Mouse (Mus musculus) bone marrow macrophage, adult 2 months (primary cell): Measurements from ENCODE around the gene Gvin1. TPM values are rescaled to one million over a fixed set of nuclear protein-coding genes. Genes with fewer than 3 reads are reported as not detected.
"Not testable (repeated sequence)": the region's sequence is repeated elsewhere in the genome, so short reads cannot be mapped to it uniquely, and the experiment has no call there.

Experiments
- H3K27ac ChIP-seq: 2 replicates; pipeline ENCODE4 v1.5.1; 2012; ENCODE audit warnings: low read depth, low read length; ENCODE audit not compliant: insufficient read depth
- H3K4me1 ChIP-seq: 2 replicates; pipeline ENCODE4 v1.6.1; 2012; ENCODE audit warnings: low read length; ENCODE audit not compliant: control insufficient read depth, insufficient read depth
- H3K4me3 ChIP-seq: 2 replicates; pipeline ENCODE4 v1.5.1; 2012; ENCODE audit warnings: mild to moderate bottlenecking, low read length, moderate library complexity; ENCODE audit not compliant: insufficient read depth
- CTCF ChIP-seq: IDR thresholded peaks from 2 replicates; pipeline ENCODE4 v1.5.1; 2012; ENCODE audit warnings: low read depth, mild to moderate bottlenecking, low read length, moderate library complexity
- POLR2A ChIP-seq: IDR thresholded peaks from 2 replicates; pipeline ENCODE4 v1.6.1; 2012; ENCODE audit warnings: mild to moderate bottlenecking, low read depth, low read length, borderline replicate concordance
- polyA plus RNA-seq: library from polyadenylated mRNA; stranded (reverse); fragments of >200 nt; gene quantifications from 2 replicates; pipeline ENCODE4 v1.2.4, GENCODE M21; 2012; ENCODE audit not compliant: missing spikeins, insufficient read depth, insufficient read length

The Gvin1 gene
- 69.4 and 76.4 TPM in 2 replicates for polyA plus RNA-seq

DNA sequence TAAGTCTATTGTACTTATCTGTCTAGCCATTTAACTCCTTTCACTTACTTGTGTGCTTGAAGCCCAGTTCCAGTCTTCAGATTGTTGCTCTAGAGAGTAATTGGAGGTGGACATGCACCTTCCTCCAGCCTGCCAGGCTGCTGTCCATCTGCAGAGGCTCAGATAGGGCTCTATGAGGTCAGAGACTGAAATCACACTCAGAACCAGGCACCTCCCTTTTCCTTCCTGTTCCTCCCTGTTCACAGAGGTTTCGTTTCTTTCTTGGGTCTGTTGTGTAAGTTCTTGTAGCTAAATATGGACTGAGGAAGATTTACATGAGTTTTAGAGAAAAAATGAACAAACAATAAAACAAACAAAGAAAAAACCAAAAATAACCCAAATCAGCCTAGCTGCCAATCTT, at the start of gene Gvin1:
Gene Gvin1, minus strand, starts transcription at position 150 of the 400 bp plus-strand sequence.
- H3K4me1 ChIP-seq, H3K27ac ChIP-seq, H3K4me3 ChIP-seq: not testable (repeated sequence)

DNA sequence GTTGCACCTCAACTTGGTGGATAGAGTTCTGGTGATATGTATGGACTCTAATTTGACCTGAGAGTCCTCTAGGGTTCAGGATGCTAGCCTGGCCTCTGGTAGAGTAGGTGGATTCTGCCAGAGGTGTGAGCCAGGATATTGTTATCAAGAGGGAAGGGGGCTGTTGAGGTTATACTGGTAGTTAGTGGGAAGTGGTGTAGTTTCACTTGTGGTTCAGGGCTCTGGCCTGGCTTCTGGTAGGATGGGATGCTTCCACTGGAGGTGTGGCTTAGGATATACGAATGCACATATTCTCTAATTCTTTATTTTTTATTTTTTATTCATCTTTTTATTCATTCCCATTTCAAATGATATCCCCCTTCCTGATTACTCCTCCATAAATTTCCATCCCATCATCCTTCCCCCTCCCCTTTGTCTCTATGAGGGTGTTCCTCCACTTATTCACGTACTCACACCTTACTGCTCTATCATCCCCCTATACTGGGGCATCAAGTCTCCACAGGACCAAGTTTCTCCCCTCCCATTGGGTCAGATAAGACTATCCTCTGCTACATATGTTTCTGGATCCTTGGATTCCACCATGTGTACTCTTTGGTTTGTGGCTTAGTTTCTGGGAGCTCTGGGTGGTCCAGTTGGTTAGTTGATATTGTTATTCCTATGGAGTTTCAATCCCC, 36.9 kb upstream of the Gvin1 start:
- no peak overlapping the region for H3K27ac ChIP-seq
- H3K4me3 ChIP-seq: no peak overlapping the region
- TF ChIP-seq POLR2A (no peak), CTCF (no peak)
- H3K4me1 ChIP-seq: no peaks in the 10 kb centered on the region

DNA sequence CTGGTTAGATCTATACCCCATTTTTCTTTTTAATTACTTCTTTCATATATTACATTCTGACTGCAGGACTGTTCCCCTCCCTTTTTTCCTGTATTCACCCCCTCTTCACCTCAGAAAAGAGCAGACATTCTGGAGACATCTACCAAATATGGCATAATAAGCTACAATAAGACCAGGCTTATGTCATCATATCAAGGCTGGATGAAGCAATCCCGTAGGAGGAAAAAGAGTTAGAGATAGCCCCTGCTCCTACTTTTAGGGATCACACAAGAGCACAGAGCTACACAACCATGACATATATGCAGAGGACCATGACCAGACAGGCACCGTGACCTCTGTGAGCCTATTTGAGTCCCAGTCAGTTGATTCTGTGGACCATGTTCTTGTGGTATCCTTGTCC, 33.8 kb upstream of the Gvin1 start:
- Histone ChIP-seq H3K4me1 (no peaks in the 10 kb centered on the region), H3K27ac (no peak overlapping the region), H3K4me3 (no peak overlapping the region)
- TF ChIP-seq CTCF (no peak), POLR2A (no peak)

DNA sequence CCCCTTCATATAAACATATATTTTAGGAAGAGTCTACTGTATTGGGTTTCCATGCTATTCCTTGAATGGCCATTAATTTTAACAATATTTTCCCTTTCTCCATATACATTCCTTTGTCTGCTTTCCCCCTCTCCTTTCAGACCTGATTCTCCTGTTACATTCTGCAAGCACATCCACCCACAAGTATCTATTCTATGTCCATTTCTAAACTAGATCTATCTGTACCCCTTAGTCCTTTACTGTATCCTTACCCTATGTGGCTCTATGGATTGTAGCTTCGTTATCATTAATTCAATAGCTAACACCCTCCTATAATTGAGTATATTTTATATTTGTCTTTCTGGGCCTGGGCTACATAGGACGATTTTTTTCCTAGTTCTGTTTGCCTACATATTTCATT, 33.1 kb upstream of the Gvin1 start:
- Histone ChIP-seq H3K27ac (no peak overlapping the region), H3K4me3 (no peak overlapping the region), H3K4me1 (no peaks in the 10 kb centered on the region)
- TF ChIP-seq POLR2A: no peak
- no peak for TF ChIP-seq CTCF

DNA sequence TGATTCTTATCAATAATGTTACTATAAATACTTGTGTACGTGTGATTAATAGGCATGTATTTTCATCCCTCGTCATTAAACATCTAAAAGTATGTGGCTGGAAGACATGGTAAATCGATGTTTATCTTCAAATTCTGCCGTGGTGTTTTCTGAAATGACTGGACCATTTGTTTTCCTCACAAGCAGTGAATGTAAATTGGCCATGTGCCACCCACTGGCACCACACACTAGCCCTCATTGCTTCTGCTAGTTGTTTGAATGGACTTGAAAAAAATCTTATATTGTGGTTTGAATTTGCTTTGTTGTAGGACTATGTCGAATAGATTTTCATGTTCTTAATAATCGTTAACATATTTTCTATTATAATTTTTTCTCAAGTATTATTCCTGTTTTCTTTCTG, 30.5 kb upstream of the Gvin1 start:
- Histone ChIP-seq H3K27ac (no peak overlapping the region), H3K4me1 (no peaks in the 10 kb centered on the region), H3K4me3 (no peak overlapping the region)
- TF ChIP-seq POLR2A: no peak
- no peak for TF ChIP-seq CTCF

DNA sequence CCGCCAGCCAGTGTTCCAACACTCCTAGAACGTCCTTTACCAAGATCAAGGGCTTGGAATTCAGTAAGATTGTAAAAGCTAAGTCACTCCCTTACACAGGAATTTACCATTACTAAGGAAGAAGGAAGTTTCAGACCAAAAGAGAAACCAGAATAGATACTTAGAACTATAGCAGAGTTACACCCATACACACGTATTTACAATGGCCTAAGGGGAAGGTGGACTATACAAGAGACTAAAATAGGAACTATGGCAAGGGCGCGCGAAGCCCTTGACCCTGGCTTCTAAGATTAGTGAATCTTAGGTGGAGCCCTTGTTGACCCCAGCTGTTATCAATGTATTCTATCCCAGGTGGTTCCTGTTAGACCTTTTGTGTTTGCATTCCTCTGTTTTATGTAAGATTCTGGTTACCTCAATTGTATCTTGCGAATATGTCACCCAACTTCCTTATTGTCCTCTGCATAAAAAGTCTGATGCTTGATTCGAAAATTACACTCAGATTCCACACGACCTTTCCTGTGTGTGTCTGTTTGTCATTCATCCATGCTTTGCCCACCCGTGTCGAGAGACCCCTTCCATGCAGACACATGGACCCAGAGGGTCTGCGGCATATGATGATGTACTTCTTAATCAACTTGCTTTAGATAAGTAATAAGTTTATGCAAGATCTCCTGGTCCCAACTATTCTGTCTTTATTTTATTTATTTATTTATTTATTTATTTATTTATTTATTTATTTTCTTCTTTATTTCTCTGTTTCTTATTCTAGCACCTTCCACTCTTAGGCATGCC, 25.6 kb upstream of the Gvin1 start:
- not testable (repeated sequence) for H3K4me3 ChIP-seq, H3K4me1 ChIP-seq

DNA sequence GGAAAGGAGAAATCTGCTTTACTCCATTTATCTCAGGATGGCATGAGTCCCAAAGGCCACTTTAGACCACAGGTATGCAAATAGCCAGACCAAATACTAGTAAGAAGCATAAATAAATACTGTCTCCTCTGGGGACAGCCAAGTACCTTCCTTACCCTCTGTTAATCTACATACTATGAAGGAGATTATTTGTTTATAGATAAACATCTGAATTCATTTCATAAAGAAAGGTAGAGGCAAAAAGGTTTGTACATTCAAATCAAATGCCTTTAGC, 22.0 kb upstream of the Gvin1 start:
- no peak overlapping the region for H3K4me3 ChIP-seq
- H3K27ac ChIP-seq: peak overlapping the region; percentile 55
- TF ChIP-seq CTCF: no peak
- TF ChIP-seq POLR2A: no peak
- peaks cover 11% of the 10 kb centered on the region for H3K4me1 ChIP-seq

More for the DNA sequence above, 25.6 kb upstream of the Gvin1 start:
- not testable (repeated sequence) for H3K27ac ChIP-seq

DNA sequence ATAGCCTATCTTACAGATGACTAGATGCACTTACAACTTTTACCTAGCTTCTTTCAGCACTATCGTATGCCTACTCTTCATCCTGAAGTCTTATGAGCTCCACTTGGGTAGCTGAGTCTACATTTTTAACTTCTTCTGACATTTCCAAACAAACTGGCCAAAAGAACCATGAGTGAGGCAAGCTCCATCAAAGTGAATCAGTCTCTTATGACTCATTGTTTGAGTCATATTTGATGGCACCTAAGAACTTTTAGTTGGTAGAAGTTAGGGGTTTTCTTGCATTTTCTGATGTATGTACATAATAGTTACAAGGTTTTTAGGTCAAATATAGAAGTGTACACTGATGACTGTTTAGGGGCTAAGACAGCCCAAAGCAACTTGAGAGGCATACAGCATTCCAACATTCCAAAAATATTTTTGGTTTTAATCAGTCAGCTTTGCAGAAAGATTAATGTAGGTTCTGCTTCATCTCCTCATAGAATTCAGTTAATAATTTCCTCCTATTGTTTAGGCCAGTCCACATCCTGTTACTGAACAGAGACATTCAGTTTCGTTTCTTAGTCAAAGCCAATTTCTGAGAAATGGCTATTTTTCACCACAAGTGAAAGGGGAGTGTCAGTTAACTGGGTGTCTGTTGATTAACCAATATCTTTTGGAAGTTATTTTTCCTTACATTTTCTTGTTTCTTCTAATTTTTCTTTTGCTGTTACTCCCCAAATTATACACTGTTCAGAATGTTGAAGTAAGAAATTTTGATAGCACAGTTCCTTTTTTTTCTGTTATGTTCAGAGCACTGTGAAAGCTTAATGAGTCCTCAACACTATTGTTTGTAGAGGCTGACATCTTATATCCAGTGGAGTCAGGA, 21.4 kb upstream of the Gvin1 start:
- H3K4me3 ChIP-seq: no peak overlapping the region
- peak overlapping the region; percentile 55 for H3K27ac ChIP-seq
- H3K4me1 ChIP-seq: peaks cover 11% of the 10 kb centered on the region
- TF ChIP-seq POLR2A (no peak), CTCF (no peak)

DNA sequence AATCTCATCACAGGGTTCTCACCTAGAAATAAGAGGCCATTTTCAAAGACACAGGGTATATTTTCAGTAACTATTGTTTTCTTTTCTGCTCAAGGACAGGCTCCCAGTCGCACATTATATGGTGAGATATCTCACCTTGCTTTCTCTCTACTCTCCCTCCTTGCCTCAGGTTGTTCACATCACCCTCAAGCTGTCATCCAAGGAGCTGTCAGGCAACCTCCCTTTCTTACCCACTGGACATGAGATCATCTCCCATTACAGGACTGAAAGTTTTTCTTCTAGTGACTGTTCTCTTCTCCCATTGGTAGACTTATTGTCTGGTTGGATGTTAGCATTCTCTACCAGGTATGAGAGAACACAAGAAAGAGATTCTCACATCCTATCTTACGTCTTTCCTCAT, 20.5 kb upstream of the Gvin1 start:
- H3K4me3 ChIP-seq: no peak overlapping the region
- H3K27ac ChIP-seq: no peak overlapping the region
- TF ChIP-seq POLR2A (no peak), CTCF (no peak)
- peaks cover 11% of the 10 kb centered on the region for H3K4me1 ChIP-seq

DNA sequence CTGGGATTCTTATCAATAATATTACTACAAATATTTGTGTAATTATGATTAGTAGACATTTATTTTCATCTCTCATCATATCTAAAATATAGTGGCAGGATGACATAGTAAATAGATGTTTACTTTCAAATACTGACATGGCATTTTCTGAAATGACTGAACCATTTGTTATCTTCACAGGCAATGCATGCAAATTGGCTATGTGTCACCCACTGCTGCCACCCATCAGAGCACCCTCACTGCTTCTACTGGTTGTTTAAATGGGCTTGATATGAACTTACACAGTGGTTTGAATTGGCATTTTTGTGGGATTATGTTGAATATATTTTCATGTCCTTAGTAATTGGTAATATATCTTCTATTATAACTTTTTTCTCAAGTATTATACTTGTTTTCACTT, 784 bp upstream of the Gvin1 start:
- H3K27ac ChIP-seq, H3K4me1 ChIP-seq, H3K4me3 ChIP-seq: not testable (repeated sequence)

DNA sequence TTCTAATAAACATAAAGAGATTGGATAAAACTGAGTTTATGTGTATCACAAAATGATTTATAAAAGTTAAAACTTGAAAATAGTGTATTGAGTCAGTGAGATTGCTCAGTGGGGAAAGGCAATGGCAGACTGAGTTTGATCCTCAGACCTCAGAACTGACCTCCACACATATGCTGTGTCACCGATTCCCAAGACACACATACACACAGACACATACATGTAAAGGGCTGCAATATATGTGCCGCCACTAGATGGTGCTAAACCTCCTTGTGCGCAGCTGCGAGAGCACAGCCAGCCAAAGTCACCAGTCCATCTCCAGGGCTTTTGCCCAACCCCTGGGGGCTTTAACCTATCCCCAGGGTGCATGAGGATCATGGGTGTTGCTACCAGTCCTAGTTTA, 1.4 kb downstream of the Gvin1 start:
- not testable (repeated sequence) for H3K4me3 ChIP-seq, H3K4me1 ChIP-seq, H3K27ac ChIP-seq

DNA sequence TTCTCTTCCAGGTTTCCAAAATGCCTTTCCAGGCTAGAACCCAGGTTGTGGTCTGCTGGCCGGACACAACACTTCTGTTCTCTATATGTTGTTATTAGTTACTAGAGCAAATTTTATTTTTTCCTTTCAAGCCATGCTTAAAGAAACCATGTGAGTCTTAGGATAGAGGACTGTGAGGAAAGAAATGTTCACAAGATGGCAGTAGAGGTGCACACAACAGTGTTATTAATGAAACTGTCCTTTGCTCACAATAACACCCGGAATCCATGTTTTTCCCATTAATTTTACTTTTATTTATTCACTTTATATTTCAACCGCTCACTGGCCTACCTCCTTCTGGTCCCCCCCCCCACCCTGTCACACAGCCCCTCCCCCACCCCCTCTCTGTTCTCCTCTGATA, 8.5 kb downstream of the Gvin1 start:
- not testable (repeated sequence) for H3K4me1 ChIP-seq, H3K4me3 ChIP-seq, H3K27ac ChIP-seq

DNA sequence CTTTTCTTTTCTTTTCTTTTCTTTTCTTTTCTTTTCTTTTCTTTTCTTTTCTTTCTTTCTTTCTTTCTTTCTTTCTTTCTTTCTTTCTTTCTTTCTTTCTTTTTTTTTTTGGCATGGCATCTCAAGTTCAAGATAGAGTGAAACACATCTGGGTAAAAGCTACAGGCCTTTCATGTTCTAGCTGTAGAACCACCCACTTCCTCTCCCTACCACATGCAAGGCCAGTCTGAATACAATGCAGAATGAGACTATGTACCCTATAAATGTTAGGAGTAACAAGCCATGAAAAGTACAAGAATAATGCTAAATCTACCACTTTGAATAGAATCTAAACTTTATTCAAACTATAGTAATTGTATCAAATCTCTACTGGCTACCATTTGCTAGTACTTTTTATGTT, 38.1 kb downstream of the Gvin1 start:
- H3K27ac ChIP-seq, H3K4me3 ChIP-seq, H3K4me1 ChIP-seq: not testable (repeated sequence)

DNA sequence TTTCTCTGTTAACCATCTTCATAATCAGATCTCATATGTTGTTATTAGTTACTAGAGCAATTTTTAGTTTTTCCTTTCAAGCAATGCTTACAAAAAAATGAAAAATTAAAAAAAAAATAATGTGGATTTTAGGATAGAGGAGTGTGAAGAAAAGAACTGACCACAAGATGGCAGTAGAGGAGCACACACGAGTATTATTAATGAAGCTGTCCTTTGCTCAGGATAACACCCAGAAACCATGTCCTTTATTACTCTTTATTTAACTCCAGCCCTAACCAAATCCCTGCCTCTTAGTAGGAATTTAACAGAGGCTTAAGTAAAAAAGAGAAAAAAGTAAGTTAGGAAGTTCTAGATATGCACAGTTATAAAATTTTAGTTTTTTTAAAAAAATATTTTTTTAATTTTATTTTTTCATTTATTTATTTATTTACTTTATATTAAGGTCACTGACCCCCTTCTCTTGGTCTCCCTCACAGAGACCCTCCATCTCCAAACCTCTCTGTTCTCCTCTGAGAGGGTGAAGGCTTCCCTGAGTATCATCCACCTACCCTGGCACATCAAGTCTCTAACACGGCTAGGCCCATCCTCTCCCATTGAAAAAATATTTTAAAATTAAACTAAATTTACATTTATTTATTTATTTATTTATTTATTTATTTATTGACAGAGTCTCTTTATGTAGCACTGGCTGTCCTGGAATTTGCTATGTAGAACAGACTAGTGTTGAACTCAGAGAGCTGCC, 69.9 kb downstream of the Gvin1 start:
- not testable (repeated sequence) for H3K27ac ChIP-seq, H3K4me1 ChIP-seq, H3K4me3 ChIP-seq
